Mouse (Mus musculus) neural tube, embryonic 15.5 days (tissue): ENCODE measurements around the gene Osr1. TPM values are rescaled to one million over a fixed set of nuclear protein-coding genes. Genes with fewer than 3 reads are reported as not detected.

Source experiments
- ATAC-seq: fragments of 200-750 bp; cut with Nextera tagmentation; 2 replicates; pipeline ENCODE4 v1.8.0; 2017; ENCODE audit warnings: mild to moderate bottlenecking, moderate TSS enrichment, moderate library complexity; ENCODE audit not compliant: low FRiP score
- H3K27ac ChIP-seq: fragments of 300-500 bp; sonication (generic); replicated peaks from 2 replicates; pipeline ENCODE4 v1.5.1; 2015; ENCODE audit warnings: mild to moderate bottlenecking, inconsistent platforms
- H3K27me3 ChIP-seq: fragments of 300-500 bp; sonication (generic); replicated peaks from 2 replicates; pipeline ENCODE4 v1.6.1; 2015; ENCODE audit warnings: inconsistent platforms
- H3K36me3 ChIP-seq: fragments of 300-500 bp; sonication (generic); 2 replicates; pipeline ENCODE4 v1.6.1; 2015; ENCODE audit warnings: inconsistent platforms
- H3K4me1 ChIP-seq: fragments of 300-500 bp; sonication (generic); 2 replicates; pipeline ENCODE4 v1.6.1; 2015; ENCODE audit warnings: inconsistent platforms
- H3K4me2 ChIP-seq: fragments of 300-500 bp; sonication (generic); 2 replicates; pipeline ENCODE4 v1.6.1; 2015; ENCODE audit warnings: inconsistent platforms, mild to moderate bottlenecking, moderate library complexity
- H3K4me3 ChIP-seq: fragments of 300-500 bp; sonication (generic); replicated peaks from 2 replicates; pipeline ENCODE4 v1.5.1; 2015; ENCODE audit warnings: mild to moderate bottlenecking, inconsistent platforms
- H3K9ac ChIP-seq: fragments of 300-500 bp; sonication (generic); replicated peaks from 2 replicates; pipeline ENCODE4 v1.6.1; 2015; ENCODE audit warnings: mild to moderate bottlenecking, inconsistent platforms
- H3K9me3 ChIP-seq: fragments of 300-500 bp; sonication (generic); replicated peaks from 2 replicates; pipeline ENCODE4 v1.6.1; 2016; ENCODE audit warnings: inconsistent platforms
- WGBS: fragments of 180-500 bp; shearing (Covaris S2); methylation state at CpG from one replicate; pipeline ENCODE4 v1.1.7; 2015; ENCODE audit warnings: mixed read lengths; 5-methylcytosine and 5-hydroxymethylcytosine counted together
- polyA plus RNA-seq: library from polyadenylated mRNA; unstranded; fragments of >200 nt; fragmentation: Nextera tagmentation; extraction: Ambion mirVana; gene quantifications from 2 replicates; pipeline ENCODE4 v1.2.1, GENCODE M21; 2015

Gene Osr1
- polyA plus RNA-seq, 1 experiment from 2014 or later, result 6.6 TPM

DNA sequence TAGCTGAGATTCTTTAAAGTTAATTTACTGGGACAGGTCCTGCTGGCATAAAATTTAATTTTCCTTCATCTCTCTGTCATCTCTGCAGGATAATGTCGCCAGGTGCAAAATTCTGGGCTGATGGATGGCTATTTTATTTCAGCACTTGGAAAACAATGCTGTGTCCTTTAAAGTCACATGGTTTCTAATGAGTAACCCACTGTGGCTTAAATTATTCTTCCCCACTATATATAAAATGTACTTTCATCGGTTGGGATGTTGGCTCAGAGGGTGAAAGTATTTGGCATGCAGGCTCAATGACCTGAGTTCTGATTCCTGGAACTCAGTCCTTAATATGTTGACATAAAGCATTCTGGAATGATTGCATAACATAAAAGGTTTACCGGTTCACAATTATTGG is 21.2 kb downstream of the Osr1 start:
- H3K27ac ChIP-seq, result no peak overlapping the region
- 62% methylated on average over 3 of the region's 3 CpGs for WGBS
- H3K36me3 ChIP-seq, result no peaks in the 10 kb centered on the region
- no peaks in the 10 kb centered on the region for H3K4me1 ChIP-seq
- no peak overlapping the region for H3K4me3 ChIP-seq
- H3K4me2 ChIP-seq, result no peak overlapping the region
- no peaks in the 10 kb centered on the region for H3K9me3 ChIP-seq
- ATAC-seq, result no peak
- no peaks in the 10 kb centered on the region for H3K27me3 ChIP-seq
- no peak overlapping the region for H3K9ac ChIP-seq

DNA sequence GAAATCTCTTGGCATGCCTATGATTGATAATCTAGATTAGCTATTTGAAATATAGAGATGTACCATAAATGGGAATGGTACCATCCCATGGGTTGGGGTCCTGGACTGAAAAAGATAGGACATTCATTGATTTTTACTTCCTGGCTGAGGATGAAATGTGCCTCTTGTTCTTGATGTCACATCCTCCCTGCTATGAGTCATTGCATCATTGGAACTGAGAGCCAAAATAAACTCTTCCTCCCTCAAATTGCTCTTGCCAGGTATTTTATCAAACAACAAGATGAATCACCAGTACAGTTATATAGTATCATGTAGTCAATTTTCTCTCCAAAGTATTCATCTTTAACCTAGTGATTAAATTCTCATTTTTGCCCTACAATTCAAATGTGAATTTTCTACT is 28.3 kb downstream of the Osr1 start:
- no peak overlapping the region for H3K4me3 ChIP-seq
- no peak overlapping the region for H3K27ac ChIP-seq
- H3K4me1 ChIP-seq, result no peaks in the 10 kb centered on the region
- H3K9ac ChIP-seq, result no peak overlapping the region
- no peak overlapping the region for H3K4me2 ChIP-seq
- H3K9me3 ChIP-seq, result no peaks in the 10 kb centered on the region
- H3K36me3 ChIP-seq, result no peaks in the 10 kb centered on the region
- ATAC-seq, result no peak
- H3K27me3 ChIP-seq, result no peaks in the 10 kb centered on the region
